Mouse (Mus musculus): ENCODE results near the gene Ube2f. TPM values are rescaled to one million over a fixed set of nuclear protein-coding genes. Genes with fewer than 3 reads are reported as not detected.

The Ube2f gene
- polyA plus RNA-seq, 1 experiment from 2014 or later, result 60.2 TPM

DNA sequence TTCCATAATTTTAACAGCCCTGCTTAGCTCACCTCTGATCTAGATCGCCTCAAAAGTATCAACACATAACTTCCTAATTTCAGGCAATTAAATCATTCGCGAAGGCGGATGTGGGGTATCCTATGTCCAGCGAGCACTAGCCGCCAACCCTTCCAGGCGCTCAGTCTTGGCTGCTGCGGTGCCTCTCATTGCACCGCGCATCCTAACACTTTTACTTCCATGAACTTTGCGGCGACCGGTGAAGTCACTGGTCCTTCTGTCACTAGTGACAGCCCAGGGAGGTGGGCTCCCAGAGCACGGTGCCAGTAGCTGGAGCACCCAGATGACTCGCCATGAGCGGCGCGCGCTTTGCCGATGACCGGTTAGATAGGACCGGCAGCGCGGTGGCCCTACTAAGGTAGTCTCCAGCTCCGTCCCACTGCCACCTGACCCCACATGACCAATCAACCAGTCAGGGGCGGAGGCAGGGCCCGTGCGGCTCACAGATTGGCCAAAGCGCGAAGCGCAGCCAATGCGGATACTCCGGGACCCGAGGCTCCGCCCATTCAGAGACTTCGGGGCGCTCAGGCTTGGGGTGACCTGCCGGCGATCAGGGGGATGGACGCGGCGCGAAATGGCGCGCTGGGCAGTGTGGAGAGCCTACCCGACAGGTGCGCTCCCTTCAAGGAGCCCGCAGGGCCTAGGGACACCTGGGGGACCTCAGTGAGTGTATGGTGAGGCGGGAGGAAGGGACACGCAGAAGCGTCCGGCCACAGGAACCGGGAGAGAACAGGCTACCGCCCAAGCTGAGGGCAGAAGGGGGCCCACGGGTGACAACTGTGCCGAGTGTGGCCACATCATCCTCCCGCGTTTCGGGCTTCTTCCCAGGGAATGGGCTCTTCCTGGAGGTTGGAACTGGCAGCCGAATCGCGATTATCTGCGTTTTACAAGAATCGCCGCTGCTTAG lies 48.0 kb downstream of the Ube2f start, which contains the start of gene Scly:
Gene Scly, plus strand, starts transcription at position 540 of the 946 bp plus-strand sequence.
- Histone ChIP-seq H3K4me2 (ENCODE audit: low read depth, low read length) (peak within 1 kb of the TSS; percentile 48), H3K27ac (ENCODE audit: low read depth, low read length) (0 out of 2 replicates have a peak within 1 kb of the TSS, but pooled peaks have one; percentile 28), H3K4me3 (ENCODE audit: low read depth, low read length) (peak within 1 kb of the TSS; percentile 91), H3K9ac (replicated peaks; ENCODE audit: low read depth, low read length) (peak within 1 kb of the TSS; percentile 76), H3K36me3 (ENCODE audit: control insufficient read depth, insufficient read depth, low read length) (no peaks in the 10 kb centered on the region), H3K9me3 (ENCODE audit: control insufficient read depth, low read length) (no peaks in the 10 kb centered on the region), H3K27me3 (ENCODE audit: control insufficient read depth, insufficient read depth, low read length) (no peaks in the 10 kb centered on the region), H3K4me1 (ENCODE audit: control insufficient read depth, insufficient read depth, low read length) (peaks cover 5% of the 10 kb centered on the region; the same call in 1 of the 2 replicates)
- peak; percentile 99 for ATAC-seq (ENCODE audit: low read depth)
- WGBS, result under 1% methylated on average over 60 of the region's 65 CpGs

DNA sequence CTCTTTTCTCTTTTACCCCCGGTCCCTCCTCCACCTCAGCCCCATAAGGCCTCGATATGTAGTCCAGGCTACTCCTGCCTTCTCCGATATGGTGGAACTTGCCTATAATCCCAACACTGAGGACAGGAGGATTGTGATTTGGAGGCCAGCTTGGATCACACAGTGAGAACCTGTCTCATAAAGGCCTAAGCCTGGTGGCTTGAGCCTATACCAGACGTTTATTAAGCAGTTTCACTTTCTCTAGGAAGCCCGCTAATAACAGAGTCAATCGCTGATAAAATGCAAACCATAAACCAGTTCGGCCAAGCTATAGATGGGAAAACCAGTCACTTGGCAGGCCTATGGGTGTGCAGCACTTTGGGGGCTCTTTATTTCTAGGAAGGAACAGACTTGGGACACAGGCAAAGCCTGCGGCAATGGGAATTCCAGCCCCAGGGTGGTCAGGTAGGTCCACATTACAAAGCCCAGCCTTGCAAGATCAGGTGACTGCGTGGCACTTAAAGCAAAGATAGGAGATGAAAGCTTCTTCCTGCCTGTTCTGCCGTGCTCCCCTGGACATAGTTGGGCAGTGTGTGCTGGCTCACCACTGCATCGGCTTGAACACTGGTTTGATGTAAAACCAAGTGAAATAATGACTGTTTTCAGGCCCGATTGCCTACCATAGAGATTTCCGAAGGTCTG lies 49.1 kb downstream of the Ube2f start:
- Histone ChIP-seq H3K4me2 (ENCODE audit: low read depth, low read length) (peak overlapping the region; percentile 48), H3K4me1 (ENCODE audit: control insufficient read depth, insufficient read depth, low read length) (peaks cover 5% of the 10 kb centered on the region; the same call in 1 of the 2 replicates)
- 82% methylated on average over 13 of the region's 13 CpGs for WGBS

DNA sequence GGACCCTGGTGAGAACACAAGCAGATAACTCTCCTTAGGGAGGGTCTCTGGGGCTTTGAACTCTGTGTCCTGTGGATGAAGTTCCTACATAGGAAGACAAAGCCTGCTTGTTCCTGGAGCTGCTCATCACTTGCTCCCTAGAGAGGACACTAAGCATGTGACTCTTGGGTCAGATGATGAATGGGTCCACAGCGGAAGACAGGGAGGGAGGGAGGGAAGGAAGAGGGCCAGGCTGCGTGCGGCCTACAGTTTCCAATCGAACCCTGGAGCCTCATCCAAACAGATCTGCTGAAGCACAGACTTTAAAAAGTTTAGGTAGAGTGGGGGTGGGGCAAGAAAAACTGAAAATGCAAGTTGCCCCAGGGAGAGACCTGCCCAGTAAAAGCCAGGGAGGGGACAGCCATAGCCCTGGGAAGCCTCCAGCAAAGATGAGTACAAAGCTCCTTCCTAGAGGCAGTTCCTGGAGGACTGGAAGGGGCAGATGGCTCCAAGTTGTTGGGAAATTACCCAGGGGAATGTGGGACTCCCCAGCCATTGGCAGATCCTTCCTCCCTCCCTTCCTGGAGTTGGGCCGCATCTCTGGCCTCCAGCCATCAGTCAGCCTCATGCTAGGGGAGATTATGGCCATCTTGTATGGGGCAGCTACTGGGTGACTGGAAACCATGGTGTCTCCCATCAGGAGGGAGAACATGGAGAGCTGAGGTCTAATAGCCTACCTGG lies 49.8 kb downstream of the Ube2f start:
- no peak for ATAC-seq (ENCODE audit: low read depth)
- 74% methylated on average over 5 of the region's 5 CpGs for WGBS

More for the DNA sequence above, 49.1 kb downstream of the Ube2f start:
- 0 out of 2 replicates have a peak overlapping the region, but pooled peaks have one; percentile 18 for H3K9ac ChIP-seq (replicated peaks; ENCODE audit: low read depth, low read length)
- no peaks in the 10 kb centered on the region for H3K36me3 ChIP-seq (ENCODE audit: control insufficient read depth, insufficient read depth, low read length)
- no peaks in the 10 kb centered on the region for H3K9me3 ChIP-seq (ENCODE audit: control insufficient read depth, low read length)
- H3K27me3 ChIP-seq (ENCODE audit: control insufficient read depth, insufficient read depth, low read length), result no peaks in the 10 kb centered on the region
- peak overlapping the region; percentile 91 for H3K4me3 ChIP-seq (ENCODE audit: low read depth, low read length)
- no peak overlapping the region for H3K27ac ChIP-seq (ENCODE audit: low read depth, low read length)
- no peak for ATAC-seq (ENCODE audit: low read depth)

DNA sequence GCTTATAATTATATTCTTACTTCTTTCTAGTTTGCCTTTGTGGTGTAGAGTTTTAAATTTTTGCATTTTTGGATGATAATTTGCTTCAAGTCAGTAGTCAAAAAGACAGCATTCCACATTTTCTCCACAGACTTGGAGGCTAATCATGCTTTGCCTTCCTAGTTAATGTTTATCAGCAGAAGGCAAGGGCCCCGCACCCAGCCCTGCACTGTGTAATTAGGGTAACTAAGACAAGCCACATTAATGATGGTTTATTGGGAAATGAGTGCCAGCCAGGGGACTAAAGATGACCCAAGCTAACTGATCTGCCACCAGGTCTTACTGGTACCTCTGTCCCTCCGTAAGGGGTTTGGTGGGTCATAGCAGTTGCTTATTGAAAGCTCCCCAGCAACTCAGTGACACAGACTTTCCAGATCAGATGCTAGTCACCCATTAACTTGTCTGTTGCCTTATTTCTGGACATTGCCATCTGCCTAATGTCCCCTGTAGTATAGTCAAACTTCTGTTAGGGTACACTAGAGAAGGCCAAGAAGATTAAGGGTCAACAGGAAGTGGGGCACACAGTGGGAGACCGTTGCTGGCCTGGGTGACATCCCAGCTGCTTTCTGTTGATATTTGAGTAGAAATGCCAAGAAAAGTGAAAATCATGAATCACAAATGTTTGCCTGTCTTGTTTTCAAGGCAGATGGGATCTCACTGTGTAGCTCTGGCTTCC lies 51.3 kb downstream of the Ube2f start:
- 83% methylated on average over 3 of the region's 3 CpGs for WGBS
- H3K4me2 ChIP-seq (ENCODE audit: low read depth, low read length), result no peak overlapping the region
- no peaks in the 10 kb centered on the region for H3K36me3 ChIP-seq (ENCODE audit: control insufficient read depth, insufficient read depth, low read length)
- no peak overlapping the region for H3K27ac ChIP-seq (ENCODE audit: low read depth, low read length)
- H3K4me3 ChIP-seq (ENCODE audit: low read depth, low read length), result no peak overlapping the region
- no peaks in the 10 kb centered on the region for H3K9me3 ChIP-seq (ENCODE audit: control insufficient read depth, low read length)
- no peak overlapping the region for H3K9ac ChIP-seq (replicated peaks; ENCODE audit: low read depth, low read length)
- H3K27me3 ChIP-seq (ENCODE audit: control insufficient read depth, insufficient read depth, low read length), result no peaks in the 10 kb centered on the region
- peaks cover 5% of the 10 kb centered on the region; the same call in 1 of the 2 replicates for H3K4me1 ChIP-seq (ENCODE audit: control insufficient read depth, insufficient read depth, low read length)
- ATAC-seq (ENCODE audit: low read depth), result no peak

More for the DNA sequence above, 49.8 kb downstream of the Ube2f start:
- no peak overlapping the region for H3K27ac ChIP-seq (ENCODE audit: low read depth, low read length)
- H3K4me3 ChIP-seq (ENCODE audit: low read depth, low read length), result no peak overlapping the region
- H3K4me1 ChIP-seq (ENCODE audit: control insufficient read depth, insufficient read depth, low read length), result peaks cover 5% of the 10 kb centered on the region; the same call in 1 of the 2 replicates
- H3K9me3 ChIP-seq (ENCODE audit: control insufficient read depth, low read length), result no peaks in the 10 kb centered on the region
- H3K4me2 ChIP-seq (ENCODE audit: low read depth, low read length), result no peak overlapping the region
- no peak overlapping the region for H3K9ac ChIP-seq (replicated peaks; ENCODE audit: low read depth, low read length)
- no peaks in the 10 kb centered on the region for H3K27me3 ChIP-seq (ENCODE audit: control insufficient read depth, insufficient read depth, low read length)
- no peaks in the 10 kb centered on the region for H3K36me3 ChIP-seq (ENCODE audit: control insufficient read depth, insufficient read depth, low read length)

DNA sequence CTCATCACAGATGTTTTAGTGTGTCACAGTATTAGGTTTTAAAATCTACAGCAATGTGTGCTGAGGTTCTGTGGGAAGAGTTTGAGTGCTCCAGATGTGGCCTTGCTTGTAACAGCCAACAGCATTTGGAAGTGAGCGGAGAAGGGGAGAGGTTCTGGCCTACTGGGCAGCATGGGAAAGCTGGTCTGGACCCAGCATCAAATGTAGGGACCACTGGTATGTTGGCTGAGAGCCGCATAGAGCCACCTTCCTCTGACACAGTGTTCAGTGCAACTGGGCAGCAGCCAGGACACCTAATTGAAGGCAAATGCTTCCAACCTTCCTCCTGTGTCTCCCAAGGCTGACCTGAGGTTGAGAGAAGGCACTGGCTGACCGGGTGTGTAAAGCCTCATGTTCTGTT lies 51.9 kb downstream of the Ube2f start:
- Histone ChIP-seq H3K4me2 (ENCODE audit: low read depth, low read length) (no peak overlapping the region), H3K27ac (ENCODE audit: low read depth, low read length) (no peak overlapping the region), H3K9ac (replicated peaks; ENCODE audit: low read depth, low read length) (no peak overlapping the region), H3K27me3 (ENCODE audit: control insufficient read depth, insufficient read depth, low read length) (no peaks in the 10 kb centered on the region), H3K4me3 (ENCODE audit: low read depth, low read length) (no peak overlapping the region), H3K9me3 (ENCODE audit: control insufficient read depth, low read length) (no peaks in the 10 kb centered on the region), H3K4me1 (ENCODE audit: control insufficient read depth, insufficient read depth, low read length) (peaks cover 5% of the 10 kb centered on the region; the same call in 1 of the 2 replicates), H3K36me3 (ENCODE audit: control insufficient read depth, insufficient read depth, low read length) (no peaks in the 10 kb centered on the region)
- no peak for ATAC-seq (ENCODE audit: low read depth)
- 97% methylated on average over 3 of the region's 3 CpGs for WGBS

DNA sequence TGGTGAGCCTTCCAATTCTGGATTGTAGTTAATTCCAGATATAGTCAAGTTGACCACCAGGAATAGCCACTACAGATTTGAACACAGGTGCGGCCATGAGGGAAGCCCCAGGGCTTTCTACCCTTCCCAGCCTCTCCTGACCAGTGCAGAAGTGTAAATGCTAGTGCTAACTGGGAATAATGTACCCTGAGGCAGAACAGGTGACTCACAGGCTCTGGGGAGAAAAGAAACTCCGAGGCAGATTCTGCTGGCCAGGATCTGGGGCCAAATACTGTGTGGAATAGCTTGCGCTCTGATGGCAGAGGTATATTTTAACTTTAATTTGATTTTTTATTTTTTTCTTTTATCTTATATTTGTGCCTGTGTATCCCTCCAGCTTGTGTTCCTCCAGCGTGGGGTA lies 54.5 kb downstream of the Ube2f start:
- H3K4me1 ChIP-seq (ENCODE audit: control insufficient read depth, insufficient read depth, low read length), result no peaks in the 10 kb centered on the region
- no peak overlapping the region for H3K9ac ChIP-seq (replicated peaks; ENCODE audit: low read depth, low read length)
- no peak overlapping the region for H3K4me3 ChIP-seq (ENCODE audit: low read depth, low read length)
- peaks cover 11% of the 10 kb centered on the region for H3K36me3 ChIP-seq (ENCODE audit: control insufficient read depth, insufficient read depth, low read length)
- ATAC-seq (ENCODE audit: low read depth), result no peak
- no peak overlapping the region for H3K27ac ChIP-seq (ENCODE audit: low read depth, low read length)
- H3K27me3 ChIP-seq (ENCODE audit: control insufficient read depth, insufficient read depth, low read length), result no peaks in the 10 kb centered on the region
- H3K4me2 ChIP-seq (ENCODE audit: low read depth, low read length), result no peak overlapping the region
- no peaks in the 10 kb centered on the region for H3K9me3 ChIP-seq (ENCODE audit: control insufficient read depth, low read length)
- 92% methylated on average over 4 of the region's 4 CpGs for WGBS

DNA sequence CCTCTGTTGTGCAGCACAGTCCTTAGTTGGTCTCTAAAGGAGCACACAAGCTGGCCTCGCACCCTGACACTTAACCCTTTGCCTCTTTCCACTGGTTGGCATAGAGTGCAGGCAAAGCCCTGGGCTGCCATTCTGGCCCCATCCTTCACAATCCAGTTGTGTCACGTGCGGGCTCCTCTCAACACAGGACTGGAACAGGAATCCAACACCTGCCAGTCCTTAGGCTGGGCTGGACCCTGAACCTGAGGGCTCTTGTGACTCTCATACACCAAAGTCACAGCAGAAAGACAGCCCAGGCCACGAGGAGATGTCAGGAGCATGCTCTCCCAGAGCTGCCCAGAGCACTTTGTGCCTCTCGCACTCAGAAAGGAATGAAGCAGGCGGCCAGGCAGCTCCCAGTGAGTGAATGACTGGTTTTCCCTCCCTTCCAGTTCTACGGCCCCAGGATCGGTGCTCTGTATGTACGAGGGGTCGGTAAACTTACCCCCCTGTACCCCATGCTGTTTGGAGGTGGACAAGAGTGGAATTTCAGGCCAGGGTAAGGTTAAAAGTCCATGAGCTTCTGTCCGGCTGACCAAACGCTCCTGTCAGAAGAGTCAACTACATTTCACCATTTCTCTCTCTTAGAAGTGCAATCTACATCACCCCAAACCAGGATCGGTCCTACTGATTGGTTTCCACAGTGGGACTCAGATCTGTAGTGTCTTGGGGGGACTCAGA lies 59.4 kb downstream of the Ube2f start:
- Histone ChIP-seq H3K4me1 (ENCODE audit: control insufficient read depth, insufficient read depth, low read length) (no peaks in the 10 kb centered on the region), H3K9me3 (ENCODE audit: control insufficient read depth, low read length) (no peaks in the 10 kb centered on the region), H3K4me2 (ENCODE audit: low read depth, low read length) (no peak overlapping the region), H3K27ac (ENCODE audit: low read depth, low read length) (no peak overlapping the region), H3K9ac (replicated peaks; ENCODE audit: low read depth, low read length) (no peak overlapping the region), H3K4me3 (ENCODE audit: low read depth, low read length) (no peak overlapping the region), H3K27me3 (ENCODE audit: control insufficient read depth, insufficient read depth, low read length) (no peaks in the 10 kb centered on the region), H3K36me3 (ENCODE audit: control insufficient read depth, insufficient read depth, low read length) (peaks cover 16% of the 10 kb centered on the region)
- 92% methylated on average over 13 of the region's 13 CpGs for WGBS
- no peak for ATAC-seq (ENCODE audit: low read depth)

DNA sequence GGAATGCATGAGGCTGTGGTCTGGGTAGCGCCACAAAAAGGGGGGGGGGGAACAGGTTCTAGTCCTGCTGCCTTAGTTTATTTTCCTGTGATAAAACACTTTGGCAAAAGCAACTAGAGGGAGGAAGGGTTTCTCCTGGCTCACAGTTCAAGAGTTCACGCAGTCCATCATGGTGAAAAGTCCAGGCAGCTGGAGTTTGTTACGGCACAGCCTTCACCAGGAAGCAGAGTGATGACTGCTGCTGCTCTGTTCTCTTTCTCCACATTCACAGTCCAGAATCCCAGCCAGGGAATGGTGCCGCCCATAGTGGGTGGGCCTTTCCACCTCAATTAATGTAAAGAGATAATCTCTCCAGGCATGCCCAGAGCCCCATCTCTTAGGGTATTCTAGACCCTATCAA lies 62.2 kb downstream of the Ube2f start:
- Histone ChIP-seq H3K9ac (replicated peaks; ENCODE audit: low read depth, low read length) (no peak overlapping the region), H3K27me3 (ENCODE audit: control insufficient read depth, insufficient read depth, low read length) (no peaks in the 10 kb centered on the region), H3K27ac (ENCODE audit: low read depth, low read length) (no peak overlapping the region), H3K4me1 (ENCODE audit: control insufficient read depth, insufficient read depth, low read length) (no peaks in the 10 kb centered on the region), H3K9me3 (ENCODE audit: control insufficient read depth, low read length) (no peaks in the 10 kb centered on the region), H3K4me2 (ENCODE audit: low read depth, low read length) (no peak overlapping the region), H3K4me3 (ENCODE audit: low read depth, low read length) (no peak overlapping the region), H3K36me3 (ENCODE audit: control insufficient read depth, insufficient read depth, low read length) (peaks cover 16% of the 10 kb centered on the region)
- no peak for ATAC-seq (ENCODE audit: low read depth)
- 97% methylated on average over 4 of the region's 4 CpGs for WGBS

Data from neural tube, embryonic 14.5 days (tissue).